Comparison of ENCODE assay signal across 1 mouse cellular context in the genomic region with DNA sequence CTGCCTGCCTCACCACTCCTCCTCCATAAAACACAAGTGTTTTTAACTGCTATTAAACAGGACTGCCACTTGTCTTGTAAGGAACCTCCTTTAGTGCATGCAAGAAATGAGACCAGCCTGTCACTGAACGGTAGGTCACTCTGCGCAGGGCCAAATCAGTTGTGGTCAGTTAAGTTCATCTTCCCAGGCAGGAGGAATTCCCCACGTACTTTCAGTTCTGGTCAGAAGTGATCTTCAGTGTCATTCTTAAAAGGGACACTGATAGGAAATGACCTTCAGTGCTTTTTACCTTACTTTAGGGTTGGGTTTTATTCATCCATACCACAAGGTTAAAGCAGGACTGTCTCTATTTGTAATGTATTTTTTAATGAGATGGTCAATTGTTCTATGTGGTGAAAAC.
TF ChIP-seq lines count a peak whose summit lies in the region.

No protein-coding gene starts in this region.

TF ChIP-seq in CH12.LX, 34 proteins besides CTCF, POLR2A, EP300 and RAD21 (continued from another document):
- TF ChIP-seq ZMIZ1 (IDR thresholded peaks at IDR 0.05; ENCODE audit: low read depth, low read length): no peak
- peak; percentile 73 for TF ChIP-seq BHLHE40 (IDR thresholded peaks at IDR 0.05; ENCODE audit: low read depth, low read length)
- TF ChIP-seq MAZ (IDR thresholded peaks at IDR 0.05; ENCODE audit: low read depth, low read length): no peak
